Mouse (Mus musculus) adrenal gland, adult (tissue): ENCODE measurements around the gene Meaf6.

Experiments used
- DNase-seq, 2 experiments: peaks; one replicate each; pipeline ENCODE4 v3.0.0; 2022 to 2023; ENCODE audit warnings: low spot score in 1 of 2; ENCODE audit not compliant: inconsistent age in 2 of 2

Gene Meaf6

DNA sequence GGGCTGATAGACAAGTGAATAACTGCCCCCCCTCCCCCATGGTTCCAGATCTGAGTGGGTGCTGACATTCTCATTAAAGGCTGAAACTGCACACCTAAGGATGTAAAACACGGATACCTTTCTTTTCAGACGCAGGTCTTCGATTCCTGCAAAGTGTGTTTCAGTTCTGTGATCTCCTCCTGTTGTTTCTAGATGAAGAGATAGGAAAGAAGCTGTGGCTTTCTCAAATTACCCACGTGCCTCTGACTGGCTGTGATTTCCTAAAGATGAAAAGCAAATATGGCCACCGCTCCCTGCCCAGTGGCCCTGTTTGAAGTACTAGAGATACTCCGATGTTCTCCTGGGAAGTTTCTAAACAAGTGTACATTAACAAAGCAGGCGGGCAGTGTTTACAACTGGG lies 53.4 kb downstream of the Meaf6 start:
- DNase-seq, result no peak

DNA sequence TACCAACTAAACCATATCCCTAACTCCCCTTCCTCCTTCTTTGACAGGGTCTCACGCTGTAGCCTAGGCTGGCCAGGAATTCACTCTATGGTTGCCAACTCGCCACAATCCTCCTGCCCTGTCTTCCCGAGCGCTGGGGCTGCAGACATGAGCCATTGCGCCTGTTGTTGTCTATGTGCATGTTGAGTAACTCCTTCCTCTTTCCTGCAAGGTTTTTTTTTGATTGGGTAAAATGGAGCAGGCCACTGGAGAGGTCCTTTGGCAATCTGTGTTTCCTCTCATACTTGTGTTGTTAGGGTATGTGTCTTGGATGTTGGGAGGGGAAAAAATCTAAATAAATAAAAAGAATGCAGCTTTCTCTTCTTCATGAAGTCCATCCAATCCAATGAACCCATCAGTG lies 59.3 kb downstream of the Meaf6 start:
- DNase-seq, result peak in 1 of 2 experiments; percentile 25

DNA sequence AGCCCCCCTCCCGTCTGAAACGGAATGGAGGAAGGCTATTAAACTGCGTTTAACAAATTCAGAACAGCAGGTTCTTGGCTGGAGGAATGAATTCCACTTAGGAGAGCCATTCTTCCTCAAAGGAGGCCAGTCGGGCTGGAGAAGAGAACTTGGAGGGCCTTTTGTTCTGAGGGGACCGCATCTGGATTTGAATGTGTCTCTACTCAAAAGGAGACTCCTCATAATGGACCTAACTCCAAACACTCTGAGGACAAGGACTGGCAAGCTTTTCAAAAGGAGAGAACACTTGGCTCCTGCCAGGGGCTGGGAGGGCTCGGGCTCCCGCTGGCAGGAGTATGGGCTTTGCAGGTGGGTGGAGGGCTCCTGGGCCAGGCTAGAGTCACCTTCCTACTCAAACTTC lies 59.7 kb downstream of the Meaf6 start:
- DNase-seq, result peak in 1 of 2 experiments; percentile 47

DNA sequence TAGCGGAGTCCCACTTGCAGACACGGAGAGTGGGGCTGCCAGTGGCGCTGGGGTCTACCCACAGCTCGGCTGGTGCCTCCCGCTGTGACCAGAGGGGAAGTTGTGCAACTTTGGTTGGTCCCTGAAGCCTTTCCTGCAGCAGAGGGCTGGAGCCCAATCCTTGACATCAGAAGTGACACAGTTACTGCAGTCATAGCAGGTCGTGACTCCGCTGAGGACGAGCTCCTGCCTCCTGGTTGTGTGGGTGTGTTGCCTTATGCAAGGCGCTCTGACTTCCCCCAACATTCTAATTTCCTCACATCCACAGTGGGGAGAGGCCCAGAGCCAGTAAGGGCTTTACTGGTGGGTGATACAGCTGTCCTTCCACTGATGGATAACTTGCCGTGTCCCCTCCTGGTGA lies 60.3 kb downstream of the Meaf6 start:
- peak in 1 of 2 experiments; percentile 78 for DNase-seq

DNA sequence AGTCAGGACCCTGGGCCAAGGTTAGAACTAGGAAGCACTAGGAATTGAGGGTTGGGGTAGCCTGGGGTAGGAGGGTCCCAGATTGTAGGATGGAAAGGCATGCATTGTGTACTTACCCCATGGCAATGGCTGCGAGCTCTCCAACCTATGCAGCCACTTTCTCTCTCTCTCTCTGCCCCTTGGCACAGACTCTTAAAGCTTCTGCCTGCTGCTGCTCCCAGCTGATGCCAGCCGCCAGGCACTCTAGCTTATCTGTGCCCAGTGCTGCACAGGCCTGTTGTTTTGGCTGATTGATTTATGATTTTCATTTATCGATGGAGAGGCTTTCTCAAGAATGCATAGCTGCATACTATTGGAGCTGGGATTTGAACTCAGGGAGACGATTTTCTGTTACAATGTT lies 63.0 kb downstream of the Meaf6 start:
- no peak for DNase-seq

DNA sequence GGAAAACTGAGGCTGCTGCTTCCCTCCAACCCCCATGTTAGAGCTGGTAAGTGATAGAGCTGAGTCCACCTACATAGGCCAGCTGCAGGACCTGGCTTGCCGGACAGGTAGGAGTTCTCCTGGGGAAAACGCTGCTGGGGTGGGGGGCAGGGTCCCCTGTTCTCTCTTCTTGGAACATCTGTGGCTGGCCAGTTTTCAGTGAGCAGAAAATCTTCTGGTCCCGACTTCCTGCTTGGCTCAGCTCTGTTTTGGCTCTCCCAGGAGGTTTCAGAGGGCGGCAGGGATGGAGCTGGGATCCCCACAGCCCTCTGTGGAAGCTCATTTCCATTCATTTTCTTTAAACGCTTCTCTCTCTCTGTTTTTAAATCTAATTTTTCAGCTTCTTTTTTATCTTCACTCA lies 64.5 kb downstream of the Meaf6 start:
- no peak for DNase-seq

DNA sequence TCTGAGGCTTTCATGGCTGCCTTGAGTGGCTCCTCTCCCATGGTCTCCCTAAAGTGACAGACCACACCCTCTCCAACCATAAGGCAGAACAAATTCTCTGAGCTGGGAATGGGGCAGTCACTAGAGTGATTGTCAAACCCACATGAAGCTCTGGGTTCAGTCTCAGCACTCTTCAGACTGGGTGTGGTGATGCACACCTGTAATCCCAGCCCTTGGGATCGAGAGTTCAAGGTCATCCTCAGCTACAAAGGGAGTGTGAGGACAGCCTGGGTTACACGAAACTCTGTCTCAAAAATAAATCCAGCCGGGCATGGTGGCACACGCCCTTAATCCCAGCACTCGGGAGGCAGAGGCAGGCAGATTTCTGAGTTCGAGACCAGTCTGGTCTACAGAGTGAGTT lies 67.5 kb downstream of the Meaf6 start:
- no peak for DNase-seq

DNA sequence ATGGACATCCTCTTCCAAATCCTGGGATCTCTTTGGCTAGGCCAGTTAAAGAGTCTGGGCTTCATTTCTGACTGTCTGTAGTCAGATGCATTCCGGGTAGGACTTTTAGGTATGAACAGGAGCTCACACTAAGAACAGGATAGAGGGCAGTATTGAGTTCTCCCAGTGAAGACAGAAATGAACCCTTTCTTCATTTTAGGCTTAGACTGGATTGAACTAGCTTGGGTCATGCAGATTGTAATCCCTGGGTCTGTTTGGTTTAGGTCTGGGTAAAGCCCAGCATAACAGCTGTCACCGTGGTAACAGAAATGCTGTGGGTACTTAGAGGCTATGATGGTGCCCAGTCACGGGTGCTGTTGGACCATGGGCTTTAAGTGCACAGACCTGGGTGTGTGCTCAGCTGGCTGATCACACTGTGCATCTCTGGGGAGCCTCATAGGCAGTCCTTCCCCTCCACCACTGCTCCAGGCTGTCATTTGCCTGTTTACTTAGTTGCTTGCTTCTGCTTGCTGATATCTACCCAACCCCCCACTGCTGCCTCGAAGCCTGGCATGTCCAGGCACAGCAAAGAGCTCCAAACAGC lies 68.8 kb downstream of the Meaf6 start:
- DNase-seq, result no peak

DNA sequence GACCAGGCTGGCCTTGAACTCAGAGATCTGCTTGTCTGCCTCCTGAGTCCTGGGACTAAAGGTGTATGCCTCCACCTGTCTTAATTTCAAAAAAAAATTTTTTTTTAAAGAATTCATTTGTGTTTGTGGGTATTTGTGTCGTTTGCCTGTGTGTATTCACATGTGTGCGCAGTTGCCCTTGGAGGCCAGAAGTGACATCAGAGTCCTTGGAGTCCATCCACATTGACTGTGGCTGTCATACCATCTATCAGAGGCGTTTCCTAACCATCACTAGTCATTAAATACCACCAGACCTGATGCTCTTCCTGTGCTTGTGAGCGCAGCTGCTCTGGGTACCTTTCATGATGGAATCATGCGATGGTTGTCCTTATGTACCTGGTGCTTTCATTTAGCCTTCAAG lies 70.7 kb downstream of the Meaf6 start:
- DNase-seq, result peak in 1 of 2 experiments; percentile 78

DNA sequence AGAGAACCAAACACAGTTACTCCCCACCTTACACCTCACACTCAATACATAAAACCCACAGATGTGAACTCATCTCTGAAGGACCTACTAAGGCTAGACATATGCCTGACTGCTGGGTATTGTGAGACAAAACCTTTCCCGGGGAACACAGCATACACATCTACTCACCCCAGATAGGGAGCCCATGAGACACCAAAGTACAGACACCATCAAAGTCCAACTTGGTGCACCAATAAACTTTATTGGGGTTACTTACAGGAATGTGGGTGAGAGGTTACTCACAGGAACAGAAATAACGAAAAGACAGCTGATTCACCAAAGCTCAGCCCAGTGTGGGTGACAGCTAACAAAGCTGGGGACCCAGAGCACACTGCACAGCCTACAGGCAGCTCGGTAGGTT lies 72.4 kb downstream of the Meaf6 start:
- no peak for DNase-seq

DNA sequence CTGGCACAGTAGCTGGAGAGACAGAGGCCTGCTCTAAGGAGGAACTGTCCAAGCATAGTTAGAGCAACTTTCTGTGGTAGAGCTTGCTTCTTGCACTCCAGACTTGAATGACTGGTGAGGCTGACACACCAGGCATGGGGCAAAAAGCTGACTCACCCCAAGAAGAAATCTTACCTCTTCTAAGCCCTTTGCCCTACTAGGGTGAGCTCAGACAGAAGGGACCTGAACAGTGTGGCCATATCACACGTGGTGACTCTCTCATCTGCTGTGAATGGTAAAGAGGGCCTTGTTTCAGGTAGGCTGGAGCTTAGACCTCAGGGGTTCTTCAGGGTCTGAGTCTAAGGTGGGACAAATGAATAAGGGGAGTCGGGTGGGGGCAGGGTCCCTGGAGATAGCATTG lies 73.1 kb downstream of the Meaf6 start:
- DNase-seq, result peak; percentile 37 to 71

DNA sequence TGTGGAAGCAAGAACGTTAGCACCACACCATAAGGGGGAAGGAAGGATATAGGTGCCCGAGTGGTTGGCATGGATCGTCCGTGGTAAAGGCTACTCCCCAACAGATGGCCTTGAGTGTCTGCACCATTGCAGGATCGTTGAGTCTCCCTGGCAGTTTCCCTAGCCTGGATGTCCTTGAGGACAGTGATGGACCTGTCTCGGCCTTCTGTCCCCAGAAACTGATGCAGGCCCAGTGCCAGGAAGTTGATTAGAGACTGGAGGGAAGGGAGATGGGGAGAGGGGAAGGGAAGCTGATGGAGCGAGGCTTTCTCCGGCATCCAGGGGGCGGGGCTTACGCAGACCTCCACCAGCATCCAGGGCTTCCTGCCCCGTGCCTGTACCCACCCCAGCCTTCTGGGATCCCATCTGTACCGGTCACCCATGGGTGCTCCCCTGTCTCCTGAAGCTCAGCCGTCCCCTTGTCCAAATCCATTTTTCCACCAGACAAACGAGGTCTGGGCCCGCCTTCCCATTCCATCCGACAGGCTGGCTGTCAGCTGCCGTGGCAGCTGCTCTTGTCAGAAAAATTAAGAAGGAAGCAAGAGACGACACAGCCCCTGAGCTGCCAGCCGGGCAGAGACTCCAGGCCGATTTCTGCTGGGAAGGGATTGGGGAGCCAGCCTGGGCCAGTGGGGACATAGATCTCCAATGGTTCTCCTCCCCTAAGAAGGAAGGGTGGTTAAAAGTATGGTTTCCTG lies 73.8 kb downstream of the Meaf6 start:
- DNase-seq, result peak; percentile 59 to 77

DNA sequence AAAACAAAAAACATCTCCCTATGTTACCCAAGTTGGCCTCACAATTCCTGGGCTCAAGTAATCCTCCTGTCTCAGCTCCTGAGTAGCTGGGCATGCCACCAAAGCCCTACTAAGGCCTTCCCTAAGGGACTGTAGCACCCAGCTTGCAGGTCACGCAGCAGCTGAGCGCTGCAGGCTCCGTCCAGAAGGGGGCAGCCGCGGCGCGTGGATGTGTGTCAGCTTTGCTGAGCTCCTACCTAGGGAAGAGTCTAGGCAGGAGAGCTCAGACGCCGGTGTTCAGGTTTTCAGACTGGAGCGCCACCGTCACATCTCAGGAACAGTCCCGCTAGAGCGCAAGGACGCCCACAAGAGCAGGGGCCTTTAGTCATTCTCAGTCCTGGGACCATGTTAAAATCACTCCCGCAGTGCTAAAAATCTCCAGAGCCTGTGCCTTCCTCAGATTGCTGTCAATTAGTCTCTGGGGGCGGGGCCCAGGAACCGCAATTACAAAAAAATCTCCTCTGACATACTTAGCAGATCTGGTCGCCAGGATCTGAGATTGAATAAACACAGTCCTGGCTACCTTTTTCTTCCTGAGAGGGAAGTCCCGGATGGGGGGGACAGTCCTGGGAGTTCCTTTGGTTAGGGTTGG lies 75.5 kb downstream of the Meaf6 start:
- peak; percentile 88 to 96 for DNase-seq

DNA sequence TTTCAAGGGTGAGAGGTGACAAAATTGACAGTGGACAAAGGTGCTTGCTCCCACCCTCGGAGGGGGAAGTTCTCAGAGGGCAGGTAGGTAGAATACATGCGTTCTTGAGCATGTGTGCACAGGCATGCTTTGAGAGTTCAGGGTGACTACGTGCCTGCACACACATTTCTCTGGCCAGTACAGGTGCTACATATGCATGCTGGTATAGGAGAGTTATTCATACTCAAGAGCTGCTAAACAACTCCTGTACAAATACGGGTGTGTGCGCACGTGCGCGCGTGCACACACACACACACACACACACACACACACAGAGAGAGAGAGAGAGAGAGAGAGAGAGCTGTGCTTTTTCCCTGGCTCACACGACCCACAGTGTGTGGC lies 76.0 kb downstream of the Meaf6 start:
- DNase-seq, result no peak

DNA sequence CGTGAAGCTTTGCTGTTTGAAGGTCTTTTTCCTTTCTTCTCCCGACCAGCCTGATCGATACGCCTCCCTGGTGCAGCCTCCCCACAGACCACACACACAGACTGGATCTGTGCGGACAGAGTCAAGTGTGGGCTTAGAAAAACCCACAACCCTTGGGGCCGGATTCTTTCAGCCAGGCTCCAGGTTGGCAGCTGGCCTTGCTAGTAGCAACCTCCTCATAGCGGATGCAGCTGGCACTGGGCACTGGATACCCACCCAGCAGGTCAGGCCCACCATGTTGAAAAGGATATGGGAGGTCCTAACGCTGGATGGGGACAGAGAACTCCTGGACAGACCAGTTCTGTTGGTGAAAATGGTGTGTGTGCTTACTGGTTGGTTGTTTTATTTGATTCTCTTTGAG lies 76.5 kb downstream of the Meaf6 start:
- no peak for DNase-seq

DNA sequence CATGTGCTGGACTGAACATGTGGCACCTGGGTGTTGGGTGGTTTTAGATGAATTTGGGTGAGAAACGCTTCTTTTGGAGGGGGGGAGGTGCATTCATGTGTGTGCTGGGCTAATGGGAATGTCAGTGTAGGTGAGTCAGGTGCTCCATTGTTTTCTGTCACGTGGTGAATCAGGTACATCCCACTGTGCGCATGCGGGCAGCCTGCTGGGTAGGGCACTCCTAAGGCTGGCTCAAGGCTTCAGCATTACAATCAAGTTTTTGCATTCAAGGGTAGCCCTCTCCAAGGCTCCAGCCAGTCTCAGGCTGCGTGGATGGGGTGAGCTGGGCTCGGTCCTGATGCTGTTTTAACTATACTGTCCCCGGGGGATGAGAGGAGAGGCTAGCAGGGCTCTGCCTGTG lies 77.8 kb downstream of the Meaf6 start:
- DNase-seq, result no peak
